Mouse (Mus musculus): ENCODE results near the gene Nutm1. TPM values are rescaled to one million over a fixed set of nuclear protein-coding genes. Genes with fewer than 3 reads are reported as not detected.

Nutm1 gene
- polyA plus RNA-seq, 1 experiment from 2014 or later: not detected

- WGBS: 65% methylated on average over 4 of the region's 4 CpGs
- no peak overlapping the region for H3K4me2 ChIP-seq (replicated peaks)
- no peak overlapping the region for H3K4me3 ChIP-seq
- H3K27ac ChIP-seq (replicated peaks): no peak overlapping the region
- H3K27me3 ChIP-seq: no peaks in the 10 kb centered on the region
- no peaks in the 10 kb centered on the region for H3K4me1 ChIP-seq
- H3K9me3 ChIP-seq: no peaks in the 10 kb centered on the region
- no peak overlapping the region for H3K9ac ChIP-seq (replicated peaks)
- H3K36me3 ChIP-seq: no peaks in the 10 kb centered on the region
- no peak for ATAC-seq (ENCODE audit: low FRiP score, low read depth)
Observed at GRCm38 (mm10) chr2:112224356-112224755, 34.7 kb downstream of the Nutm1 start.

- no peak for ATAC-seq (ENCODE audit: low FRiP score, low read depth)
- Histone ChIP-seq H3K27me3 (no peaks in the 10 kb centered on the region), H3K9me3 (no peaks in the 10 kb centered on the region), H3K4me3 (no peak overlapping the region), H3K4me2 (replicated peaks) (no peak overlapping the region), H3K36me3 (no peaks in the 10 kb centered on the region), H3K27ac (replicated peaks) (no peak overlapping the region), H3K4me1 (no peaks in the 10 kb centered on the region), H3K9ac (replicated peaks) (no peak overlapping the region)
- WGBS: 78% methylated on average over 5 of the region's 5 CpGs
Observed at GRCm38 (mm10) chr2:112222607-112223006, 36.5 kb downstream of the Nutm1 start.

GRCm38 (mm10) chr2:112220880-112221279 is 38.2 kb downstream of the Nutm1 start:
- ATAC-seq (ENCODE audit: low FRiP score, low read depth): no peak
- H3K27me3 ChIP-seq: no peaks in the 10 kb centered on the region
- H3K27ac ChIP-seq (replicated peaks): no peak overlapping the region
- no peak overlapping the region for H3K4me3 ChIP-seq
- H3K4me2 ChIP-seq (replicated peaks): no peak overlapping the region
- H3K9me3 ChIP-seq: no peaks in the 10 kb centered on the region
- WGBS: 88% methylated on average over 5 of the region's 5 CpGs
- H3K36me3 ChIP-seq: no peaks in the 10 kb centered on the region
- no peaks in the 10 kb centered on the region for H3K4me1 ChIP-seq
- H3K9ac ChIP-seq (replicated peaks): no peak overlapping the region

GRCm38 (mm10) chr2:112217614-112218013 is 41.5 kb downstream of the Nutm1 start:
- Histone ChIP-seq H3K27me3 (no peaks in the 10 kb centered on the region), H3K36me3 (no peaks in the 10 kb centered on the region), H3K27ac (replicated peaks) (no peak overlapping the region), H3K4me3 (no peak overlapping the region), H3K9ac (replicated peaks) (no peak overlapping the region), H3K4me2 (replicated peaks) (no peak overlapping the region), H3K4me1 (no peaks in the 10 kb centered on the region), H3K9me3 (no peaks in the 10 kb centered on the region)
- WGBS: 77% methylated on average over 6 of the region's 6 CpGs
- no peak for ATAC-seq (ENCODE audit: low FRiP score, low read depth)

- H3K36me3 ChIP-seq: no peaks in the 10 kb centered on the region
- no peak overlapping the region for H3K4me3 ChIP-seq
- 0 out of 2 replicates have a peak, but pooled peaks have one; percentile 30 for ATAC-seq (ENCODE audit: low FRiP score, low read depth)
- no peak overlapping the region for H3K27ac ChIP-seq (replicated peaks)
- H3K9me3 ChIP-seq: no peaks in the 10 kb centered on the region
- no peak overlapping the region for H3K4me2 ChIP-seq (replicated peaks)
- H3K9ac ChIP-seq (replicated peaks): no peak overlapping the region
- WGBS: 8% methylated on average over 1 of the region's 1 CpGs
- H3K27me3 ChIP-seq: no peaks in the 10 kb centered on the region
- H3K4me1 ChIP-seq: no peaks in the 10 kb centered on the region
Observed at GRCm38 (mm10) chr2:112215977-112216376, 43.1 kb downstream of the Nutm1 start.

GRCm38 (mm10) chr2:112210699-112211098 is 48.4 kb downstream of the Nutm1 start:
- Histone ChIP-seq H3K4me2 (replicated peaks) (no peak overlapping the region), H3K4me1 (no peaks in the 10 kb centered on the region), H3K9me3 (no peaks in the 10 kb centered on the region), H3K27me3 (no peaks in the 10 kb centered on the region), H3K9ac (replicated peaks) (no peak overlapping the region), H3K4me3 (no peak overlapping the region), H3K27ac (replicated peaks) (no peak overlapping the region), H3K36me3 (no peaks in the 10 kb centered on the region)
- ATAC-seq (ENCODE audit: low FRiP score, low read depth): no peak
- 92% methylated on average over 2 of the region's 2 CpGs for WGBS

- Histone ChIP-seq H3K27me3 (no peaks in the 10 kb centered on the region), H3K27ac (replicated peaks) (no peak overlapping the region), H3K9me3 (no peaks in the 10 kb centered on the region), H3K9ac (replicated peaks) (no peak overlapping the region), H3K4me2 (replicated peaks) (no peak overlapping the region), H3K4me1 (no peaks in the 10 kb centered on the region), H3K4me3 (no peak overlapping the region), H3K36me3 (no peaks in the 10 kb centered on the region)
- WGBS: 72% methylated on average over 6 of the region's 6 CpGs
- ATAC-seq (ENCODE audit: low FRiP score, low read depth): no peak
Observed at GRCm38 (mm10) chr2:112210142-112210541, 48.9 kb downstream of the Nutm1 start.

- Histone ChIP-seq H3K9ac (replicated peaks) (no peak overlapping the region), H3K27me3 (no peaks in the 10 kb centered on the region), H3K4me2 (replicated peaks) (no peak overlapping the region), H3K27ac (replicated peaks) (no peak overlapping the region), H3K4me3 (no peak overlapping the region), H3K4me1 (no peaks in the 10 kb centered on the region), H3K9me3 (no peaks in the 10 kb centered on the region), H3K36me3 (no peaks in the 10 kb centered on the region)
- no peak for ATAC-seq (ENCODE audit: low FRiP score, low read depth)
- WGBS: 88% methylated on average over 6 of the region's 6 CpGs
Observed at GRCm38 (mm10) chr2:112203056-112203455, 56.0 kb downstream of the Nutm1 start.

Other genes starting within 250 kb of the Nutm1 start
- gene Olfr1310, start 246.6 kb downstream of the Nutm1 start, polyA plus RNA-seq (2016; fragmentation: Nextera tagmentation; extraction: Ambion mirVana): not detected in 2 replicates
- gene Olfr1311, start 234.9 kb downstream of the Nutm1 start, polyA plus RNA-seq (2016; fragmentation: Nextera tagmentation; extraction: Ambion mirVana): not detected in 2 replicates
- gene Olfr1312, start 209.1 kb downstream of the Nutm1 start, polyA plus RNA-seq (2016; fragmentation: Nextera tagmentation; extraction: Ambion mirVana): not detected in 2 replicates
- not detected in 2 replicates for gene Olfr1313, start 181.4 kb downstream of the Nutm1 start, polyA plus RNA-seq (2016; fragmentation: Nextera tagmentation; extraction: Ambion mirVana)
- not detected in 2 replicates for gene Olfr1314, start 162.5 kb downstream of the Nutm1 start, polyA plus RNA-seq (2016; fragmentation: Nextera tagmentation; extraction: Ambion mirVana)
- gene Olfr1315-ps1, start 143.9 kb downstream of the Nutm1 start, polyA plus RNA-seq (2016; fragmentation: Nextera tagmentation; extraction: Ambion mirVana): not detected in 2 replicates
- gene Olfr1316, start 124.3 kb downstream of the Nutm1 start, polyA plus RNA-seq (2016; fragmentation: Nextera tagmentation; extraction: Ambion mirVana): not detected in 2 replicates
- gene Olfr1317, start 119.0 kb downstream of the Nutm1 start, polyA plus RNA-seq (2016; fragmentation: Nextera tagmentation; extraction: Ambion mirVana): not detected in 2 replicates
- not detected in 2 replicates for gene Olfr1318, start 105.1 kb downstream of the Nutm1 start, polyA plus RNA-seq (2016; fragmentation: Nextera tagmentation; extraction: Ambion mirVana)
- gene Lpcat4, start 19.8 kb downstream of the Nutm1 start, polyA plus RNA-seq (2016; fragmentation: Nextera tagmentation; extraction: Ambion mirVana): 11.9 and 13.1 TPM in 2 replicates
- gene Nop10, start 2.6 kb upstream of the Nutm1 start, polyA plus RNA-seq (2016; fragmentation: Nextera tagmentation; extraction: Ambion mirVana): 137 and 139 TPM in 2 replicates
- gene Slc12a6, start 6.5 kb upstream of the Nutm1 start, polyA plus RNA-seq (2016; fragmentation: Nextera tagmentation; extraction: Ambion mirVana): 18.7 and 19.3 TPM in 2 replicates
- gene Gm21985, start 7.0 kb upstream of the Nutm1 start, polyA plus RNA-seq (2016; fragmentation: Nextera tagmentation; extraction: Ambion mirVana): not detected in 2 replicates
- gene Emc4, start 108.7 kb upstream of the Nutm1 start, polyA plus RNA-seq (2016; fragmentation: Nextera tagmentation; extraction: Ambion mirVana): 112 and 114 TPM in 2 replicates
- 43.5 and 44.2 TPM in 2 replicates for gene Katnbl1, start 119.9 kb upstream of the Nutm1 start, polyA plus RNA-seq (2016; fragmentation: Nextera tagmentation; extraction: Ambion mirVana)
- gene Emc7, start 195.7 kb upstream of the Nutm1 start, polyA plus RNA-seq (2016; fragmentation: Nextera tagmentation; extraction: Ambion mirVana): 11.5 and 12.3 TPM in 2 replicates
- gene Chrm5, start 221.5 kb upstream of the Nutm1 start, polyA plus RNA-seq (2016; fragmentation: Nextera tagmentation; extraction: Ambion mirVana): 0.18 TPM in 1 of 2 replicates, not detected in the other
- gene Aven, start 233.7 kb upstream of the Nutm1 start, polyA plus RNA-seq (2016; fragmentation: Nextera tagmentation; extraction: Ambion mirVana): 6.6 and 7.8 TPM in 2 replicates